Mouse (Mus musculus) fat pad, adult 2 months (tissue): Measurements from ENCODE around the gene Madd.

Experiments used
- DNase-seq: peaks from one replicate; pipeline ENCODE4 v3.0.0-alpha.2; 2011; ENCODE audit warnings: low read depth, low spot score; ENCODE audit errors: extremely low read depth

Madd gene

GRCm38 (mm10) chr2:91101124-91101740, 82.4 kb downstream of the Madd start:
- DNase-seq = no peak

GRCm38 (mm10) chr2:91098156-91098555, 85.5 kb downstream of the Madd start:
- DNase-seq = no peak

GRCm38 (mm10) chr2:91097015-91097414, 86.6 kb downstream of the Madd start:
- no peak for DNase-seq

GRCm38 (mm10) chr2:91096524-91096923, 87.1 kb downstream of the Madd start:
- DNase-seq = no peak

- DNase-seq = no peak
Measured at GRCm38 (mm10) chr2:91090827-91091226, 92.8 kb downstream of the Madd start.

- no peak for DNase-seq
Measured at GRCm38 (mm10) chr2:91090208-91090607, 93.4 kb downstream of the Madd start.

GRCm38 (mm10) chr2:91088987-91089386, 94.7 kb downstream of the Madd start:
- no peak for DNase-seq

GRCm38 (mm10) chr2:91087453-91087852, 96.2 kb downstream of the Madd start:
- DNase-seq = no peak
